Mouse (Mus musculus) ES-E14 (cell line): ENCODE data around the gene Esrra.

Source experiments
- CHD2 ChIP-seq: IDR thresholded peaks from 2 replicates; pipeline ENCODE4 v1.6.1; 2014; ENCODE audit warnings: mild to moderate bottlenecking, low read depth, low read length, inconsistent platforms
- HCFC1 ChIP-seq: IDR thresholded peaks from 2 replicates; pipeline ENCODE4 v1.6.1; 2012; ENCODE audit warnings: low read length, inconsistent platforms, borderline replicate concordance; ENCODE audit not compliant: insufficient read depth
- MAFK ChIP-seq: IDR thresholded peaks from 2 replicates; pipeline ENCODE4 v1.6.1; 2014; ENCODE audit warnings: mild to moderate bottlenecking, low read depth, low read length, inconsistent platforms; ENCODE audit not compliant: insufficient read depth
- ZC3H11A ChIP-seq: IDR thresholded peaks from 2 replicates; pipeline ENCODE4 v1.6.1; 2012; ENCODE audit warnings: low read depth, mild to moderate bottlenecking, inconsistent platforms, low read length, borderline replicate concordance
- ZNF384 ChIP-seq: IDR thresholded peaks from 2 replicates; pipeline ENCODE4 v1.6.1; 2012; ENCODE audit warnings: low read depth, low read length, inconsistent platforms

DNA sequence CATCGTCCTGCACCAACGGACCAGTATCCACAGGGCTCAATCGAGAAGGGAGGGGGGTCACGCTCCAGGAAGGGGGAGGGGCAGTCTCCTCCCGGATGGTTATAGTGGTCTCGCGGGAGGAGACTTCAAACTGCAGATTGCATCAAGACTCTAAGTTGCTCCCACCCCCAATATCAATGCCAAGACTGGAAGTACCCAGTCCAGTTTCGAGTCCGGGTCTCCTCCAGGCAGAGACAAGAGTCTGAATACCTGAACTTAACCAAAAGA lies 3.6 kb upstream of the Esrra start, which contains the start of gene Catsperz:
- TF ChIP-seq ZC3H11A (no peak), CHD2 (no peak), HCFC1 (no peak), ZNF384 (no peak), MAFK (no peak)
